Mouse (Mus musculus) heart, adult 2 months (tissue): Measurements from ENCODE around the gene Ddr2. TPM values are rescaled to one million over a fixed set of nuclear protein-coding genes. Genes with fewer than 3 reads are reported as not detected.

Experiments used
- DNase-seq, 2 experiments: peaks; one replicate each; pipeline ENCODE4 v3.0.0; 2021
- H3K27ac ChIP-seq: fragments of 200-600 bp; 2 replicates; pipeline ENCODE4 v1.8.1; 2022
- H3K27me3 ChIP-seq: fragments of 200-500 bp; 2 replicates; pipeline ENCODE4 v1.6.1; 2012; ENCODE audit warnings: mild to moderate bottlenecking, low read length, inconsistent platforms, mixed read lengths; ENCODE audit not compliant: control insufficient read depth, insufficient read depth
- H3K36me3 ChIP-seq: fragments of 200-500 bp; 2 replicates; pipeline ENCODE4 v1.6.1; 2012; ENCODE audit warnings: low read length, inconsistent platforms; ENCODE audit not compliant: control insufficient read depth, insufficient read depth
- H3K4me1 ChIP-seq: fragments of 200-500 bp; 2 replicates; pipeline ENCODE4 v1.6.1; 2011; ENCODE audit warnings: low read length; ENCODE audit not compliant: control insufficient read depth, insufficient read depth
- H3K4me3 ChIP-seq: fragments of 200-600 bp; 2 replicates; pipeline ENCODE4 v1.8.1; 2022
- H3K79me2 ChIP-seq: fragments of 200-500 bp; replicated peaks from 2 replicates; pipeline ENCODE4 v1.6.1; 2012; ENCODE audit warnings: mild to moderate bottlenecking, inconsistent platforms, low read length, moderate library complexity, mixed read lengths; ENCODE audit not compliant: control insufficient read depth, insufficient read depth
- H3K9ac ChIP-seq: fragments of 200-500 bp; 2 replicates; pipeline ENCODE4 v1.6.1; 2012; ENCODE audit warnings: low read depth, mild to moderate bottlenecking, control low read depth, inconsistent platforms, low read length, mixed read lengths
- CTCF ChIP-seq: fragments of 200-600 bp; IDR thresholded peaks from 2 replicates; pipeline ENCODE4 v1.8.1; 2022; ENCODE audit warnings: antibody characterized with exemption, mild to moderate bottlenecking, moderate library complexity
- EP300 ChIP-seq: fragments of 200-500 bp; IDR thresholded peaks from 2 replicates; pipeline ENCODE4 v1.6.1; 2011; ENCODE audit warnings: low read depth, low read length, control low read depth; ENCODE audit not compliant: insufficient read depth
- POLR2A ChIP-seq: fragments of 200-500 bp; IDR thresholded peaks from 2 replicates; pipeline ENCODE4 v1.6.1; 2011; ENCODE audit warnings: mild to moderate bottlenecking, low read depth, low read length, control low read depth; ENCODE audit not compliant: insufficient read depth
- WGBS: fragments of 180-500 bp; shearing (Covaris S2); methylation state at CpG from one replicate; pipeline ENCODE4 v1.1.7; 2018; 5-methylcytosine and 5-hydroxymethylcytosine counted together
- intact Hi-C: fragments of 180-260 bp; cut with DNase I; formaldehyde crosslinking; loops from one replicate; pipeline ENCODE4 v1.15.1; 2025
- polyA plus RNA-seq: library from polyadenylated mRNA; depleted of rRNA; stranded (reverse); fragments of >200 nt; gene quantifications from 2 replicates; pipeline ENCODE4 v1.2.3, GENCODE M21; 2012; rRNA removed
- total RNA-seq, 2 experiments: library from RNA; stranded (reverse); gene quantifications; 2 replicates each; pipeline ENCODE4 v1.2.3; 2021

Gene Ddr2
- total and polyA plus RNA-seq, 3 experiments: 10.3 to 22.5 (median 21.9) TPM

DNA sequence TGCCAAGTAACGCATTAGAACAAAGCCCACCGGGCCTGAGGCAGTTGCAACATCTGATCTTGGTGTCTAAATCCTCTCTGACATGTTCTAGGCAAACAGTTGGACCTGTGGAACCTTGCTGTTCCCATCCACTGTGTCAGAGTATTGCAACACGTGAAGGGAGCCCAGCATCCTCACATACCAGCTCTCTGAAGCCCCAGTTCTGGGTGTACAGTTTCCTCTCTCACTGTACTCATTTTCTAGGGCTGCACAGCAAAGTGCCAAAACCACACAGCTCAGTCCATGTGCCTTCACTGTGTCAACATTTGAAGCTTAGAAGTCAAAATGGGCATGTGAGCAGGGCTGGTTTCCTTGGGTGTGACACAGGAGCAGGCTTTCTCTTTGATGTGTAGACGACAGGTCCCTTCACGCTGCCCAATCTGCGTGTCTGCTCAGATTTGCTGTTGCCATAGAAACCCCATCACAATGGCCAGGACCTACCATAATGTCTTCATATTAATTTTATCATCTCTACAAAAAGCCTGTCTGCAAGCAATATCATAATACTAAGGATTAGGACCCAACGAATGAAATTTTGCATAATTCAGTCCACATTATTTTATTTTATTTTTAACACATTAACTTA, 178.3 kb downstream of the Ddr2 start:
- WGBS: 65% methylated on average over 7 of the region's 7 CpGs
- DNase-seq: no peak
- Histone ChIP-seq H3K9ac (no peak overlapping the region), H3K27me3 (no peaks in the 10 kb centered on the region), H3K4me1 (no peaks in the 10 kb centered on the region), H3K79me2 (no peaks in the 10 kb centered on the region), H3K36me3 (no peaks in the 10 kb centered on the region), H3K4me3 (no peak overlapping the region), H3K27ac (no peak overlapping the region)
- no peak for TF ChIP-seq POLR2A
- TF ChIP-seq EP300: no peak
- TF ChIP-seq CTCF: no peak
- intact Hi-C loops: no loop called here

DNA sequence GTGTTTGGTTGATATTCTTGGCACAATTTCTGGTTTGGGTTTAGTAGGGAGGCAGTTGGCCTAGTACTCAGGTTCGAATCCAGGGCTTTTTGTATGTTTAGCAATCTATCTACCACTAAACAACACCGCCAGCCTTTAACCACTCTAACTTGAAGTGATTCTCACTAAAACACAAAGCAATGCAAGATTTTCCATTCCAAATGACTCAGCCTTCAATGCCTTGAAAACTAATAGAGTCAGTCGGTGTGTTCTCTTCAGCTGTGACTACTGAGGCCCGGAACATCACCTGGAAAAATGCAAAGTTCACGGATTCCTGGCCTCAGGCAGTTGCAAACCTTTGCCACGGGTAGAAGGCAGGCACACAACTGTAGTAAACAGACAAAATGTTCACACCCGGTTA, 178.9 kb downstream of the Ddr2 start:
- intact Hi-C loops: no loop called here

DNA sequence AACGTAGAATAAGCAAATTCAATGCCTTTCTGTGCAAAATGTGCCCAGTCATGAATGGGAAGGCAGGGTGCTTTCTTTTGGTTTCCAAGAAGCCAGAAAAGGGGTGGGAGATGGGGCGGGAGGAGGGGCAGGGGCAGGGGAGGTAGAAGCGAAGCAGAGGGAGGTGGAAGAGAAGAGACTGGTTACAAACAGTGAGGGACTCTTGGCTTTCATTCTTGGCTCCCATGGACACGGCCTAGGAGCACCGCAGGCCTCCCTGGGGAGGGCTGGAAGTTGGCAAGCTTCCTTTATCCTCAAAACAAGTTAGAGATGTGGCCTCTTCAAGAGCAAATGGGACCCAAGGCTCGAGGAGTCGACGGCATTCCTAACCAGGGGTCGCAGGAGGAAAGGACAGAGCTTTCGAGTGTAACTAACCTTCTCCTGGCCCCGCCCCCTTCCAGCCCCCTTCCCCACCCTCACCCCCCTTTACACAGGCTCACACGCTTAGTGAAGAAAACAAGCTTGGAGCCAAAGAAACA, 182.0 kb downstream of the Ddr2 start, which contains the start of gene Ccdc190:
Ccdc190 (plus strand) TSS at position 195 of the 518 bp plus-strand sequence.
- H3K79me2 ChIP-seq: no peaks in the 10 kb centered on the region
- no peaks in the 10 kb centered on the region for H3K36me3 ChIP-seq
- no peak within 1 kb of the TSS for H3K4me3 ChIP-seq
- no peaks in the 10 kb centered on the region for H3K27me3 ChIP-seq
- no peak within 1 kb of the TSS for H3K27ac ChIP-seq
- H3K9ac ChIP-seq: no peak within 1 kb of the TSS
- DNase-seq: peak; percentile 56 to 63
- intact Hi-C loops: no loop called here
- 21% methylated on average over 12 of the region's 12 CpGs for WGBS
- TF ChIP-seq CTCF: no peak
- no peak for TF ChIP-seq POLR2A
- TF ChIP-seq EP300: no peak
- no peaks in the 10 kb centered on the region for H3K4me1 ChIP-seq

More for the DNA sequence above, 178.9 kb downstream of the Ddr2 start:
- Histone ChIP-seq H3K27me3 (no peaks in the 10 kb centered on the region), H3K4me1 (no peaks in the 10 kb centered on the region), H3K36me3 (no peaks in the 10 kb centered on the region), H3K79me2 (no peaks in the 10 kb centered on the region), H3K4me3 (no peak overlapping the region), H3K27ac (no peak overlapping the region), H3K9ac (no peak overlapping the region)
- no peak for TF ChIP-seq EP300
- no peak for TF ChIP-seq POLR2A
- no peak for TF ChIP-seq CTCF
- DNase-seq: no peak
- WGBS: 75% methylated on average over 7 of the region's 7 CpGs

DNA sequence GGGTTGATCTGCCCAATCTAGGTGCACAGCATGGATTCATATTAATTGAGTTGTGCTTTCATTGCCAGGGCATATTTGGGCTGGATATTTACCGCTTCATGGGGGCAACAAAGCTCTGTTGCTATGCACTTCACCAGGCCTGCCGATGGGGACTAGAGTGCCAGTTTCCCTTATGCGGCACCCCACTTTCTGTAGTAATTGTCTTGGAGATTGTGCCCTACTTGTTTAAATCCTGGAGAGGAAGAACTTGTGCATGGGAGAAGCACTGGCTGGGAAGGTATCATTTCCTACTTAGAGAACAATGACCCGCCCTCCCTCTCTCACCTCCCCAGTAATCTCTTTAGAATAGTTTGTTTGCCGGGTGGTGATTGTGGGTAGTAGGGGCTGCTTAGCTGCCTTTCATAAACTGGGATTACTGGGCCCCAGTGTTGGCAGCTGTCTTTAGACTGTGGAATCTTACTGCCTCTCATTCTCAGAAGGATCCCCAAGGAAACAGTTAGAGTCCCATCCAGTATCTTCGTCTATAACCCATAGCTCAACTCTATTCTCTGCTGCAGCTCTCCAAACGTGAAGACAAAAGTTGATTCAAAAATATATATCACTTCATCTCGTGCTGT, 182.7 kb downstream of the Ddr2 start:
- Histone ChIP-seq H3K36me3 (no peaks in the 10 kb centered on the region), H3K4me3 (no peak overlapping the region), H3K27ac (no peak overlapping the region), H3K4me1 (no peaks in the 10 kb centered on the region), H3K27me3 (no peaks in the 10 kb centered on the region), H3K9ac (no peak overlapping the region), H3K79me2 (no peaks in the 10 kb centered on the region)
- no peak for DNase-seq
- intact Hi-C loops: no loop called here
- TF ChIP-seq POLR2A (no peak), EP300 (no peak), CTCF (no peak)
- WGBS: 70% methylated on average over 8 of the region's 8 CpGs

DNA sequence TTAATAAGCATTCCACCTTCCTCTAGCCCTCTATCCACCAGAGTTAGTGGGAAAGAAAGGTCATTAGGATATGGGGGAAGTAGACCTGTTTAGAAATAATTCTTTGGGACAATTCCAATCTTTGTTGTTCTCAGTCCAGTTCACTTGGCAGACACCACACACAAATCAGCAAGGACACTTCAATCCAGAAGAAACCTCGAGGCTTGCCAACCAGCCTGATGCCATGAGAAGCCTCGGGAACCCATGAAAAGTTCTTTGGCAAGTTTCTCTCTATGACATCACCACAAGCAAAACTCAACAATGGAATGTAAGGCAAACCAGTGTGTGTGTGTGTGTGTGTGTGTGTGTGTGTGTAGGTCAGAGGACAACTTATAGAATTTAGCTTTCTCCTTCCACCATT, 186.0 kb downstream of the Ddr2 start:
- Histone ChIP-seq H3K36me3 (no peaks in the 10 kb centered on the region), H3K9ac (no peak overlapping the region), H3K4me1 (no peaks in the 10 kb centered on the region), H3K4me3 (no peak overlapping the region), H3K79me2 (no peaks in the 10 kb centered on the region), H3K27ac (no peak overlapping the region), H3K27me3 (no peaks in the 10 kb centered on the region)
- WGBS: 23% methylated on average over 2 of the region's 2 CpGs
- DNase-seq: no peak
- TF ChIP-seq CTCF (no peak), POLR2A (no peak), EP300 (no peak)
- intact Hi-C loops: no loop called here

Other genes with a start within 250 kb of the Ddr2 start
- under 1 TPM in 1 of 2 experiments, not detected in 1; 0.29 TPM for gene Ccdc190, start 182.1 kb downstream of the Ddr2 start, total RNA-seq
- 0.16 TPM in 1 of 2 replicates, not detected in the other for gene Ccdc190, start 182.1 kb downstream of the Ddr2 start, polyA plus RNA-seq
- gene Hsd17b7, start 141.5 kb downstream of the Ddr2 start, total RNA-seq: 10 to 100 TPM; 14.2 to 14.4 TPM
- gene Hsd17b7, start 141.5 kb downstream of the Ddr2 start, polyA plus RNA-seq: 13.1 and 13.2 TPM in 2 replicates
- 10 to 100 TPM; 51.6 to 55.2 TPM for gene Uap1, start 64.2 kb upstream of the Ddr2 start, total RNA-seq
- gene Uap1, start 64.2 kb upstream of the Ddr2 start, polyA plus RNA-seq: 21.6 and 39.9 TPM in 2 replicates
- 10 to 100 TPM; 21.7 to 23.4 TPM for gene Uhmk1, start 104.6 kb upstream of the Ddr2 start, total RNA-seq
- gene Uhmk1, start 104.6 kb upstream of the Ddr2 start, polyA plus RNA-seq: 6.5 and 14.9 TPM in 2 replicates
- not detected for gene Sh2d1b2, start 122.0 kb upstream of the Ddr2 start, total RNA-seq
- not detected in 2 replicates for gene Sh2d1b2, start 122.0 kb upstream of the Ddr2 start, polyA plus RNA-seq
- under 1 TPM; 0.09 to 0.18 TPM for gene Sh2d1b1, start 166.6 kb upstream of the Ddr2 start, total RNA-seq
- gene Sh2d1b1, start 166.6 kb upstream of the Ddr2 start, polyA plus RNA-seq: 0.14 TPM in 1 of 2 replicates, not detected in the other
- 1 to 10 TPM; 9.2 to 9.3 TPM for gene Gm7694, start 195.6 kb upstream of the Ddr2 start, total RNA-seq
- gene Gm7694, start 195.6 kb upstream of the Ddr2 start, polyA plus RNA-seq: 7.7 and 7.9 TPM in 2 replicates
- gene Spata46, start 198.0 kb upstream of the Ddr2 start, total RNA-seq: not detected
- gene Spata46, start 198.0 kb upstream of the Ddr2 start, polyA plus RNA-seq: 0.51 TPM in 1 of 2 replicates, not detected in the other